Mouse (Mus musculus): ENCODE data around the gene Psmd13.

The Psmd13 gene

DNA sequence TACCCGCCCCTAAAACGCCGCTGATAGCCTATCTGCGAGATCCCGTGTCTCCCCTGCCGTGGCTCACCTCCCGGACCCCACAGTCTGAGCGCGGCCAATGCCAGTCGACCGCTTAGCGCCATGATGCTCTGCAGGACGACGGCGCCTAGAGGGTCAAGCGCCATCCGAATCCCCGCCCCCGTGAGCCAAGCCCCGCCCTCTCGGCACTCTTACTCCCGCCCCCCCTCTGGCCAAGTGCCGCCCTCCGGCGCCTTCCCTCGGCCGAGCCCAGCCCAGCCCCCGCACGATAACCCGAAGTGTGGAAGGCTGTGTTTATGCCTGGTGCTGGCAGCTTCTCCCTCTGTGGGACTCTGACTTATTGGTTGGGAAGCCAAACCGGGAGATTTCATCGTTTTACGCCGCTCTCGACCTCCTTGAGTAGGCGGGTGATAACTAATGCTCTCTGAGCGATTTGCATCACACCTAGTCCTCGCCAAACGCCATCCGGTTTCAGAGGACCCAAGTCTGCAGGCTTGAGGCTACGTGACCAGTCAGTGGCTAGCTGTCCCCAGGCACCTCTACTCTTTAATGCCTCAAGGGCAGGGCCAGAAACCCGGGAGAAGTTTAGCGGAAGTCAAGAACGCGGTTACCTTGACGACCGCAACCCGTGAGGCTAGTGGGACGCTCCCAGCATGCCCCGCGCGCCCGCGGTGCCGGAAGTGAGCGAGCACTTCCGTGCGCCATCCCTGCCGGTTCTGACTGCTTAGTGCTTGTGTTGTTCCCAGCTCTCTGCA is at the start of gene Psmd13, which contains the start of gene Sirt3:
Gene Psmd13 (plus strand): TSS at position 273 of the 773 bp plus-strand sequence.
Gene Sirt3 (minus strand): TSS at position 614 of the 773 bp plus-strand sequence.
- peak; percentile 94 to 95 for DNase-seq

DNA sequence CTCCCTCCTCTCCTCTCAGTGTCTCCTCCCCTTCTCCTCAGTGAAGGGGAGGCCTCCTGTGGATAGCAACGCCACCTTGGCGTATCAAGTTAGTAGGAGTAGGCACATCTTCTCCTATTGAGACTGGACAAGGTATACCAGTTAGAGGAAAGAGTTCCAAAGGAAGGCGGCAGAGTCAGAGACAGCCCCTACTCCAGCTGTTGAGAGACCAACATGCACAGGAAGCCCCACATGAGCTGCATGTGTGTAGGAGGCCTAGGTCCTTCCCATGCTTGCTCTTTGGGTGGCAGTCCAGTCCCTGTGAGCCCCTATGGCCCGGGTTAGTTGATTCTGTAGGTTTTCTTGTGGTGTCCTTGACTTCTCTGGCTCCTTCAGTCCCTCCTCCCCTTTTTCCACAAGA is 48.4 kb upstream of the Psmd13 start:
- DNase-seq: no peak

- DNase-seq: no peak
These were observed 46.6 kb upstream of the Psmd13 start, which contains the start of gene Urah for GRCm38 (mm10) chr7:140834968-140835757. Urah (plus strand) TSS chr7:140835018.

- no peak for DNase-seq
These were observed 46.0 kb upstream of the Psmd13 start for GRCm38 (mm10) chr7:140835758-140836087.

DNA sequence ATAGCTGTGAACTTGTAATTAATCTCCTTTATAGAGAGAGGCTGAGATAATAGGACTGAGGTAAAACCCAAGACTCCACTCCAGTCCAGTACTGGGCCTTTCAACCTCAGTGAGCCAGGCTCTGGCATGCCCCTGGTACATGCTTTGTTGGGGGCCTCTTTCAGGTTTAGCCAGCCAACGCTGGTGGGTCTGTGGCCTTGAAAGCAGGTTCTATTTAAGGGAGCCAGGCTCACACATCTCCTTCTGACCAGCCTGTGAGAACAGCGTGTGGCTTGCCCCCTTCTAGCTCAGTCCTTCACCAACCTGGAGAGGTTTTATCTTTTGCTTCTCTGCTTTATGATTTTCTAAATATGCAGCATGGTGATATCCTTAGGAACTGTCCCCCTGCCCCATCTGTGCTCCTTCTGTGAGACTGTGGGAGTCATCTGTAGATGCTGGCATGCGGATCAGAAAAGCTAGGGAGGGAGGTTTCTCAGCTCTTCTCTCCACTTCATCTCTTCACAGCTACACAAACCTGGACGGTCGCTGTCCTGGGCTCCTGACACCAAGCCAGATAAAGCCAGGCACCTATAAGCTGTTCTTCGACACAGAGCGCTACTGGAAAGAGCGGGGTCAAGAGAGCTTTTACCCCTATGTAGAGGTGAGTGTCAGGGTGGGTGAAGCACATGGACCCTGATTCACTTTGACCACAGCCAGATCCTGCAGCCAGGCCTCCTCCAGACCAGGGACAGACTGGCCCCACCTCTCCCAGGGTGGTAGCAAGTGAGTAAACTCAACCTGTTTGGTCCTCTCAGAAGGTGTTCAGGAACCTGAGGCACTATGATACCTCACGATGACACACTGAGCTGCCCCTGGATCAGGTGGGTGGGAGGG is 45.3 kb upstream of the Psmd13 start:
- DNase-seq: no peak

DNA sequence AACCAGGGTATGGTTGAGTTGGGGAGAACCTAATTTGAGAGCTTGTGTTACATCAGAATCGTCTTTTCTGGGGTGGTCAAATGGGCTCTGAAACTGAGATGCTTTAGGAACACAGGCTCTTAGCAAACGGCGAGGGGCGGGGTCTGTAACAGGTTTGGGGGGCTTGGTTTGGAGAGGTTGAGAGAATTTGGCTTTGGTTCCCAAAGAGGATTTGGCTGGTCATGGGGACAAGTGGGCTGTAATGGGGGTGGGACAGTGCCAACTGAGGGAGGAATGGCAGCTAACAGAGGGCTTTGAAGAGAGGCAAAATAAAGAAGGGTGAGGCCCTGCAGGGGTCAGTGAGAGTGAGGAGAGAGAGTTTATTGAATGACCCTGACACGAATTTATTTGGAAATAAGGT is 42.2 kb upstream of the Psmd13 start:
- DNase-seq: no peak

DNA sequence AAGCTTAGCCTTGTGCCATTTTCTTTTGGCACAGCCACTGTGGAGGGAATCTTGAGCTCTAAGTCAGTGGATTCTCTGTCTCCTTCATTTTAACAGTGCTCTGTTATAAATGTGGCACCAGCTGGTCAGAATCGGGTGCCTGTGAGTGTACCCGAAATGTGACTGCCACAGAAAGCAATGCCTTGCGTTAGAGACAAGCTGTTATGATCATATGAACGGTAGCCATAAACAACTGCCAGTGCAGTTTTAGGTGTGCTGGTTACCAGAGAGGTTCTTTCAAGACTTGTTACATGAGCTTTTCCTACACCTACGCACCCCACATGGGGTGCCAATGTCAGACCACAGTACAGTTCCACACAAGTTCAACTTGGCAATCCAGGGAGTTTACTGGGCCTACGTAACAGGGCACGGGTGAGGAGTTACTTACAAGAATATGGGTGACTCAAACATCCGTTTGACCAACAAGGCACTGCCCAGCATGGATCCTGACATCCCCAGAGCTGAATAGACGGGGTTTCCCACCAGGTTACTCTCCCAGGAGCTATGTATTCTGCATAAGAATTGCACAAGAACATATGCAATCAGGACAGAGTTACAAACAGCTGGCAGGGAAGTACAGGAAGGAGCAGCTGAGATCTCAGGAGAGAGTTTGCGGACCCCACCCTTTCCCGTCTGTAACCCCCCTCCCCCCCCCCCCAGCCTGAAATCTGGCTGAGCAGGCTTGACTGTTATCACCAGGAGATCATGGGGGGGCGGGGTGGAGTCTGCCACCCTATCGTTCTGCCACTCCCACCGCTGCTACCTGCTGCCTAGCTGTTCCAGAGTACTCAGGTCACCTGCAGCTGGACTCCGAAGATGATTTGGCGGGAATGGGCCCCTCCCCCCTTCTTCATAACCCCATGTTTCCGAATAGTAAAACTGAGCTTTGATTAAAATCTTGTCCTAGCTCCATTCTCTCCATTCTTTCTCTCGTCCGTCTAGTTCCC is 40.7 kb upstream of the Psmd13 start:
- DNase-seq: no peak

DNA sequence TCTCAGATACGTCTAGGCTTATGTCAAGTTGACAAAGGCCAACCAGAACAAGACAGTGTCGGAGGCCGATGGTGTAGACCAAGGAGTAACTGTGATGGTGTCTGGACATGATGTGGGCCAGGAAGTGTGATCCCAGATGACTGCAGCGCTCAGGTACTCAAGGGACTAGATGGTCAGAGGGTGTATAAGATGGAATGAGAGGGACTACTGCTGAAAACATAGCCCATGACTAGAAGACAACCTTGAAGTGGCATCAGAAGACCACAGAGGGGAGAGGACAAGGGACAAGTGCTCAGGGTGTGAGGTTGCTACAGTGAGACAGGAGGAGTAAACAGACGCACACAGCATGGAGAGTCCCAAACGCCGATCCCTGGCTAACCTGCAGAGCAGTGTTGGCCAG is 38.0 kb upstream of the Psmd13 start:
- no peak for DNase-seq

DNA sequence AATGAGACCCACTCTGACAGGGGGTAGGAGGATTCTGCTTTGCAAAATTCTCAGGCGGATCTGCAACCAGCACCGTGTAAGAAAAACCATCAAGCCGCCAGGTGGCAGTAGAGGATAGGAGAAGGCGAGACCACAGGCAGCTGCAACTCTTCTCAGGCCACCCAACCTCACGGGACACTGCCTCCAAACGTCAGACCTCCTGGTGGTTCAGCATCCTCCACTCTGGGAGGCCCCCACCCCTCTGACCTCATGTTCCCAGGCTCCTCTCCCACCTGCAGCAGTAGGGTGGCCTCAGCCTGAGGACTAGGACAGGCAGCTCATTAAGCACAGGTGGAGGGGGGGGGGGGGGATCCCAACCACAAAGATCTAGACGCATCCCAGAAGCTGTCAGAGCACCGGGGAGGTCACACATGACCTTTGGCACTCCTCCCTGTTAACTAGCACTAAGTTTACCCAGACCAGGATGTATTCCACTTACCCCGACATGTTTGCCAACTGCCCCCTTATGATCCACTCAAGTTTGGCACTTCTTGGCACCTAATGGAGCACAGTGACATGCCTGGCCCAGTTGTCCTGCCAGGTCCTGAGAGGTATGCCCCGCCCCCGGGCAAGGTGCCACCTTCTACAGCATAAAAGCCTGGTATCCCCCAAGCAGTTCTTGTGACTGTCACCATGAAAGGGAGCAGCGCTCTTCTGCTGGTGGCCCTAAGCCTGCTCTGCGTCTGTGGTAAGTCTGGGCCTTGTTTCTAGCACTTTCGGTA is 36.7 kb upstream of the Psmd13 start, which contains the start of gene Scgb1c1:
Gene Scgb1c1 (plus strand): TSS at position 643 of the 761 bp plus-strand sequence.
- DNase-seq: peak; percentile 90 to 92

DNA sequence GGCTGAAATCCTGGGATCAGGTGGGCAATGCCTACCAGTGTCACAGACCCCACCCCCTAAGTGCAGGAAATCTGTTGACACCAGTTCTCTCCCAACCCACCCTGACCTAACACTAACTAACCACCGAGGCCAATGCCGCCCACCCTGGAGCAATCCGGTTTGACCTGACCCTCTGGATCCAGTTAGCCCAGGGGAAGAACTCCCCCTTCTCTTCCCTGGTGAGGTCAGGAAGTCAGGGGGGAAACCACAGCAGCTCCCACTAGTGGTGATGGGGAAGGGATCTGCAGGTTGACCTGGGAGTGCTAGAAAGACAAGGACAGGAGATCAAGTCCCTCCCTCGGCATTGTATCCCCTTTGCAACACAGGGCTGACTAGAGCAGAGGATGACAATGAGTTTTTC is 36.1 kb upstream of the Psmd13 start:
- DNase-seq: no peak

- no peak for DNase-seq
These were observed 35.1 kb upstream of the Psmd13 start for GRCm38 (mm10) chr7:140846676-140847075.

DNA sequence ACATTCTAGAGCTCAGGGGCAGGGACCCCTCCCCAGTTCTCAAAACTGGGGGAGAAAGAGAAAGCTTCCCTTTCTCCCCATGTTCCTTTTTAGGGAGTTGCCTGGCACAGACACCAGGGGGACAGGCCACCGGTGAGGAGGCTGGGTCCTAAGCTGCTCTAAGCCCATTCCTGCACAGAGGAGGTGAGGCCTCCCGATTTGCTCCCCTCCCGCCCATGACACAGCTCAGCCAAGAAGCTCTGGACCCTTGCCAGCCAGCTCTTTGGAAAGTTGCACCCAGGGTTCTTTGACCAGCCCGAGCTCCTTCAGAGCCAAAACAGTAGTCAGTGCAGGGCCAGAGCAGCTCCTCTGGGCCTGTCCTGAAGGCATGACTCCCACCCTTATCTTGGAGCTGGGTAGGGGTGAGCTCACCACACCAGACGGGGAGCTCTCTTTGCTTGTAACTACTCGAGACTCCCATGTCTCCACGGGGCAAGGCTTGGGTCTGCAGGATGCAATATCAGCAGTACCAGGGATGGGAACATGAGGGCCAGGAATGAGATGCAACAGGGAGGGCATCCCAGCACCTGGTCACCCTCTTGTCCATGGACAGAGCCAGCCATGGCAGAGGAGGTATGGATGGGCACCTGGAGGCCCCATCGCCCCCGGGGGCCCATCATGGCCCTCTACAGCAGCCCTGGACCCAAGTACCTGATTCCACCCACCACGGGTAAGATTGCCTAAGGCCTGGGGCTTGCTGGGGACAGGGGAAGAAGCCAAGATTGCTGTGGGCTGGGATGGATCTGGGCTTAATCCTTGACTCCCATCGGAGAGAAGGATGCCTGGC is 33.8 kb upstream of the Psmd13 start, which contains the start of gene Odf3:
Gene Odf3 (plus strand): TSS at position 51 of the 826 bp plus-strand sequence.
- DNase-seq: no peak

DNA sequence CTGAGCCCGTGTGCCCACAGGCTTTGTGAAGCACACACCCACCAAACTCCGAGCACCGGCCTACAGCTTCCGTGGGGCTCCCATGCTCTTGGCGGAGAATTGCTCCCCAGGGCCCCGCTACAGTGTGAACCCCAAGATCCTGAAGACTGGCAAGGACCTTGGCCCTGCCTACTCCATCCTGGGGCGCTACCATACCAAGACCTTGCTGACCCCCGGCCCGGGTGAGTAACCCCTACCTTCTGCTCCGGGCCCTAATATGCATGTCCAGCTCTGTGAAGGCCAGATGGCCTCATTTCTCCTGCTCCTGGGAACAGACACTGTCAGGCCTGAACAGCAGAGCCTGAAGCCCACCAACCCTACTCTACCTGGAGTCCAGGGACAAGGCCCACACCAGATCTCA is 33.2 kb upstream of the Psmd13 start:
- no peak for DNase-seq

DNA sequence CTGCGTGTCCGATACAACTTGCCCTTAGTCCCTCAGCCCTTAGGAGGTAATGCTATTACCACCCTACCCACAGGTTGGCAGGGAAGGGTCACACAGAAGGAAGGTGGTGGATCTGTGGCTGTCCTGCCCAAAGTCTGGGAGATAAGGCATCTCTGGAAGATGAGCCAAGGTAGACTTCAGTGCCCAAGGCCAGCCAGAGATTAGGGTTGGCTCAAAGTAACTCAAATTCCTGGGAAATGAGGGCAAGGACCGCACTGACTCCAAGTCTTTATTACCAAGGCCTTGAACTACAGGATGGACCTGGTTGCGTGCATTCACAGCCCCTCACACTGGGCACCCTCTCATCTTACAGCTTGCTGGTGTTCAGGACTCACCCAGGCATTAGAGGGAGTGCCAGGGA is 29.9 kb upstream of the Psmd13 start:
- no peak for DNase-seq

DNA sequence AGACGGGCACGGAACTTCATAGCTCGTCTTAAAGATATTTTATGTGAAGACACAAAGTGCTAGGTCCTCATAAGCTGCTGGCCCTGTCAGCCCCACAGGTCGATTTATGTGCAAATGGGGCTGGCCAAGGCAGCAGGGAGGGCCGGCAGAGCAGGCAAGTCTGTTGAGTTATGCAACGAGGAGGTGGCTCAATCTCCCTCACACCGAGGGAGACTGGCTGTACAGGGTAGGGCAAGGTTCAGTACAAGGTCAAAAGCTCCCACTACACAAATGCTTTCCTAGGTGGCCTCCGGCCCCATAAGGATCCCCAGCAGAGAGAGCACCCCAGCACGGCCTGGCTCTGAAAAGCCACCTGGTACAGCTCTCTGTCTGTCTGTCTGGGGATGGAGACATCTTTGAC is 28.4 kb upstream of the Psmd13 start:
- no peak for DNase-seq

DNA sequence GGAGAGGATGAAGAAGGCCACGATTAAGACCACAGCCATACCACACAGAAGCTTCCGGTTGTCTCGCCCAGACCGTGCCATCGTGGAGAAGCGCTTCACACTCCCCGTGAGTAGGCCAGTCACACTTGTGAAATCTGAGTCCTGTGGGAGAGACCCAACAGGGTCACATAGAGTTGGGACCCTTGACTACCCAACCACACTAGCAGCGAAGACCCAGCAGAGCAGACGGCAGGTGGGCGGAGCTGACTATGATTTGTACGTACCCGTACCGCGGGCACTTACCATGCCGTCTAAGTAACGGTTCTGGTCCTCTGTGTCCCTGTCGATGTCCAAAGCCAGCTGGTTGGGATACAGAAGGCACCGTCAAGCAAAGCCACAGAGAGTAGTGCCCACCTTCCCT is 27.3 kb upstream of the Psmd13 start:
- no peak for DNase-seq

DNA sequence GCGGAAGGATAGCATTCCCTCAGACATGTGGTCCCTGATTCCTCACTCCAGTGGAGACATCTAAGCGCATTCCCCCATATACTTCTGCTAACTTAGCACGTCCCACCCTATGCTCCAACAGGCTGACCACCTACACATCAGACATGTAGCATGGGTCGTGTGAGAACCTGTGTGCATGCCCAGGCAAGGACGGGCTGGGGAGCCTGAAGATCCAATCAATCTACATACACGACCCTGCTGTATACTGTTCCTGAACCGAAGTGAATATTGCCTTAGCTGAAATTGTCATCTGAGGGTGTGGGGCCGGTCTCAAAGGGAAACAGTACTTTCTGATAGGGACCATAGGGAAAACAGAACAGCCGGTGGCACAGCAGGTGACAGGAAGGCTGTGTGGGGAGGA is 26.6 kb upstream of the Psmd13 start:
- no peak for DNase-seq

GRCm38 (mm10) chr7:140855860-140856784 is 25.6 kb upstream of the Psmd13 start, which contains the start of gene Gm45785:
Gm45785 (minus strand) TSS chr7:140856331.
- DNase-seq: peak; percentile 82 to 84
